Mouse (Mus musculus) kidney, adult 9 months (tissue): ENCODE measurements at regions not wholly inside any gene's neighbourhood (a gene's known extent, or its start where the extent isn't known, plus 50 kb on each side); places are given as distances from the start of the nearest gene placed in this dataset.

Source experiments
- DNase-seq: peaks from one replicate; pipeline ENCODE4 v3.0.0; 2022

- DNase-seq: no peak
Observed at GRCm38 (mm10) chr4:154726636-154727045, 59.0 kb upstream of the Actrt2 start.

- no peak for DNase-seq
Observed at GRCm38 (mm10) chr4:154727945-154728344, 60.3 kb upstream of the Actrt2 start.

GRCm38 (mm10) chr4:154730646-154731045 is 63.0 kb upstream of the Actrt2 start:
- no peak for DNase-seq

GRCm38 (mm10) chr4:154731345-154731744 is 63.7 kb upstream of the Actrt2 start:
- no peak for DNase-seq

- DNase-seq: no peak
Observed at GRCm38 (mm10) chr4:154736071-154736470, 68.4 kb upstream of the Actrt2 start.

GRCm38 (mm10) chr4:154741123-154741890 is 73.6 kb upstream of the Actrt2 start:
- DNase-seq: no peak

- peak; percentile 67 for DNase-seq
Observed at GRCm38 (mm10) chr4:154746323-154747005, 78.8 kb upstream of the Actrt2 start.

GRCm38 (mm10) chr4:154747006-154747343 is 79.3 kb upstream of the Actrt2 start:
- no peak for DNase-seq

GRCm38 (mm10) chr4:154749160-154749559 is 81.5 kb upstream of the Actrt2 start:
- DNase-seq: peak; percentile 41

- DNase-seq: no peak
Observed at GRCm38 (mm10) chr4:154749996-154750395, 82.3 kb upstream of the Actrt2 start.

- no peak for DNase-seq
Observed at GRCm38 (mm10) chr4:154750440-154751107, 82.9 kb upstream of the Actrt2 start.

GRCm38 (mm10) chr4:154754445-154754844 is 82.8 kb upstream of the Ttc34 start:
- no peak for DNase-seq

GRCm38 (mm10) chr4:154756740-154757446 is 80.4 kb upstream of the Ttc34 start:
- DNase-seq: no peak

- DNase-seq: no peak
Observed at GRCm38 (mm10) chr4:154759881-154760280, 77.4 kb upstream of the Ttc34 start.

GRCm38 (mm10) chr4:154764238-154764637 is 73.0 kb upstream of the Ttc34 start:
- DNase-seq: no peak

GRCm38 (mm10) chr4:154766158-154766557 is 71.1 kb upstream of the Ttc34 start:
- DNase-seq: no peak

- DNase-seq: no peak
Observed at GRCm38 (mm10) chr4:154771330-154772076, 65.8 kb upstream of the Ttc34 start.

GRCm38 (mm10) chr4:154772077-154772462 is 65.2 kb upstream of the Ttc34 start:
- no peak for DNase-seq

- DNase-seq: no peak
Observed at GRCm38 (mm10) chr4:154773830-154774229, 63.4 kb upstream of the Ttc34 start.

- DNase-seq: no peak
Observed at GRCm38 (mm10) chr4:154774332-154774731, 62.9 kb upstream of the Ttc34 start.

- DNase-seq: no peak
Observed at GRCm38 (mm10) chr4:154778818-154779217, 58.4 kb upstream of the Ttc34 start.

GRCm38 (mm10) chr4:154781391-154781790 is 55.9 kb upstream of the Ttc34 start:
- DNase-seq: peak; percentile 54

GRCm38 (mm10) chr4:154782291-154782690 is 55.0 kb upstream of the Ttc34 start:
- DNase-seq: no peak
